Mouse (Mus musculus) limb, embryonic 11.5 days (tissue): ENCODE measurements around the gene Tmem245. TPM values are rescaled to one million over a fixed set of nuclear protein-coding genes. Genes with fewer than 3 reads are reported as not detected.

Experiments used
- ATAC-seq: fragments of 200-750 bp; cut with Nextera tagmentation; 2 replicates; pipeline ENCODE4 v1.8.0; 2017; ENCODE audit warnings: low read depth; ENCODE audit not compliant: insufficient number of reproducible peaks, low FRiP score, low TSS enrichment
- DNase-seq: peaks from one replicate; pipeline ENCODE4 v3.0.0-alpha.2; 2015; ENCODE audit warnings: low spot score
- H3K27ac ChIP-seq: fragments of 300-500 bp; sonication (generic); replicated peaks from 2 replicates; pipeline ENCODE4 v1.5.1; 2014; ENCODE audit warnings: low read depth, mild to moderate bottlenecking, low read length
- H3K27me3 ChIP-seq: fragments of 300-500 bp; sonication (generic); 2 replicates; pipeline ENCODE4 v1.6.1; 2014; ENCODE audit warnings: mild to moderate bottlenecking, low read length, mixed read lengths; ENCODE audit not compliant: control insufficient read depth, insufficient read depth
- H3K36me3 ChIP-seq: fragments of 300-500 bp; sonication (generic); 2 replicates; pipeline ENCODE4 v1.6.1; 2014; ENCODE audit warnings: mild to moderate bottlenecking, low read length, moderate library complexity, mixed read lengths; ENCODE audit not compliant: control insufficient read depth, insufficient read depth
- H3K4me1 ChIP-seq: fragments of 300-500 bp; sonication (generic); 2 replicates; pipeline ENCODE4 v1.6.1; 2014; ENCODE audit warnings: low read length, mixed read lengths; ENCODE audit not compliant: control insufficient read depth, insufficient read depth
- H3K4me2 ChIP-seq: fragments of 300-500 bp; sonication (generic); 2 replicates; pipeline ENCODE4 v1.6.1; 2014; ENCODE audit warnings: low read depth, mild to moderate bottlenecking, moderate library complexity; ENCODE audit not compliant: severe bottlenecking
- H3K4me3 ChIP-seq: fragments of 300-500 bp; sonication (generic); 2 replicates; pipeline ENCODE4 v1.5.1; 2014; ENCODE audit warnings: low read depth, low read length
- H3K9ac ChIP-seq: fragments of 300-500 bp; sonication (generic); 2 replicates; pipeline ENCODE4 v1.6.1; 2014; ENCODE audit warnings: mild to moderate bottlenecking, low read length
- H3K9me3 ChIP-seq: fragments of 300-500 bp; sonication (generic); 2 replicates; pipeline ENCODE4 v1.6.1; 2016; ENCODE audit warnings: low read length; ENCODE audit not compliant: control insufficient read depth
- WGBS: fragments of 180-500 bp; shearing (Covaris S2); extraction: QIAGEN DNeasy Blood & Tissue Kit; methylation state at CpG from one replicate; pipeline ENCODE4 v1.1.7; 2014; 5-methylcytosine and 5-hydroxymethylcytosine counted together
- polyA plus RNA-seq: library from polyadenylated mRNA; unstranded; fragments of >200 nt; fragmentation: Nextera tagmentation; extraction: Ambion mirVana; gene quantifications from 2 replicates; pipeline ENCODE4 v1.2.1, GENCODE M21; 2014

The Tmem245 gene
- 8.8 and 9.4 TPM in 2 replicates for polyA plus RNA-seq

DNA sequence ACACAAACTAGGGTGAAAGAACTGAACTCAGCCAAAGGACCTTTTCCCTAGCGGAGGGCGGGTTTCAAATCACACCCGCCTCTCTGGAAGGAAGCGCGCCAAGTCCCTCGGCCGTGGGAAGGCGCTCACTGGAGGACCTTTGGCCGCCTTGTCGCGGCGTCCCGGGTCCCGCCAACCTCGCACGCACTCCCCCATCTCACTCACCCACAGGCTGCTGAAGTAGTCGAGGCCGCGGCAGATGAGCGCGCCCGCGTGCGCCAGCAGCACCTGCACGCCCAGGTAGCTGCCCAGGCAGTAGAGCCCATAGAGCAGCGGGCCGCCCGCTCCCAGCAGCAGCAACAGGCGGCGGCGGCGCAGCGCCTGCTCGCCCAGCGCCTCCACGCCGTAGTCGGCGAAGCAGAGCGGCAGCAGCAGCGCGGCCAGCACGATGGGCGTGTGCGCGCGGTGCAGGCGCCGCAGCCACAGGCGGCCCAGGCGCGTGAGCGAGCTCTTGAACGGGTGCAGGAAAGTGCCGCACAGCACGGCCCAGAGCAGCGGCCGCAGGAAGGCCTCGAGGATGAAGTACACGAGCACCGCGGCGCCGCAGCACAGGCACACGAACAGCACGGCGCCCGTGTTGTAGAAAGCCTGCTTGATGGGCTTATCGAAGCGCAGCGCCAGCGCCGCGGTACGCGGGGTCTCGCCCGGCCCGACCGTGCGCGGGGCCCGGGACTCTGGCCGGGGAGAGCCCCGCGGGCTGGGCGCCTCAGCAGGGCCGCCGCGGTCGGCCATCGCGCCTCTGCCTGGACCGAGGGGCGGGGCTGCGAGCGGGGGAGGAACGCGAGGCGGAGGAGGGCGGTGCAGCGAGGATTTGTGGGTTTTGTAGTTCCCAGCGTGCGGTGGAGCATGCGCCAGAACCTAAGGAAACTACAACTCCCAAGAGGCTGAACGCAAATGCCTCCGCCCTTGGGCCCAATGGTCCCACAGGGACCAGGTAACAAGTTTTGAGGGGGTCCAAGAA lies at the start of gene Tmem245:
TSS of gene Tmem245 (minus strand) at position 797 of the 1,000 bp plus-strand sequence.
- H3K36me3 ChIP-seq = no peaks in the 10 kb centered on the region
- peak within 1 kb of the TSS; percentile 81 for H3K4me2 ChIP-seq
- peaks cover 4% of the 10 kb centered on the region for H3K4me1 ChIP-seq
- H3K9me3 ChIP-seq = no peaks in the 10 kb centered on the region
- peak within 1 kb of the TSS; percentile 80 for H3K27ac ChIP-seq
- DNase-seq (peak; percentile 96), ATAC-seq (peak; percentile 96)
- no peaks in the 10 kb centered on the region for H3K27me3 ChIP-seq
- WGBS = under 1% methylated on average over 99 of the region's 107 CpGs
- peak within 1 kb of the TSS; percentile 76 for H3K4me3 ChIP-seq
- H3K9ac ChIP-seq = peak within 1 kb of the TSS; percentile 83

DNA sequence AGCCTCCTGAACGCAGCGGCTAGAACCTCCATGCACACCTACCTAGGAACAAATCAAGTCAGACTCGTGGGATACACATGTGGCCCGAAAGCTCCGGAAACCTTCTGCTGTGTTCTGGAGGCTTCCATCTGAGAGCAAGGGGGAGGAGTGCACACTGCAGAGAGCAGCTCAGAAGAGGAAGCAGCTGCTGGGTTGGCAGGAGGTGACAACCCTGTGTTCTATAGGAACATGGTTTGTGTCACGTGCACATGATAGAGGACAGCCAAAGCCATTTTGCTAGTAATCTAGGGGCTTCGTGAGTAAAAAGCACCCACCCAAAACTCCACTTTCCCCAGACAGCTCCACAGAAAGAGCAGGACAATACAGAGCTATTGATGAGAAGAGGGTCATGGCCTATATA lies 46.1 kb upstream of the Tmem245 start:
- Histone ChIP-seq H3K4me3 (no peak overlapping the region), H3K9me3 (no peaks in the 10 kb centered on the region), H3K9ac (no peak overlapping the region), H3K4me1 (no peaks in the 10 kb centered on the region), H3K27me3 (peaks cover 26% of the 10 kb centered on the region), H3K36me3 (no peaks in the 10 kb centered on the region), H3K4me2 (no peak overlapping the region), H3K27ac (no peak overlapping the region)
- WGBS = 85% methylated on average over 7 of the region's 7 CpGs
- DNase-seq = no peak
- no peak for ATAC-seq

DNA sequence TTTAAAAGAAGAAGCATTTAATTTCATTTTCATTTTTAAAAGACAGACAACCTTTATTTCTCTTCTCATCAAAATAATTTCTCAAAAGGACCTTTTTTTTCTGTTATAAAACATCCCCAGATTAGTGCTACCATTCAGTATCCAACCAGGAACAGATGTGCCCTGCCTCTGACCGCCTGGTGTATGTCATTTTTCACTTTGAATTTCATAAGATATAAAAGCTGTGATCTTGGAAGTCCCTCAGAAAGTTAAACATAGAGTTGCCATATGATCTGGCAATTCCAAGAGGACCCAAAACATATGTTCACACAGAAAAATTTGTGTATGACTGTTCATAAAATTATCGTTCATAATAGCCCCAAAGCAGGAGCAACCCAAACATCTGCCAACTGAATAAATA lies 44.7 kb upstream of the Tmem245 start:
- Histone ChIP-seq H3K4me2 (no peak overlapping the region), H3K9ac (no peak overlapping the region), H3K27ac (no peak overlapping the region), H3K36me3 (no peaks in the 10 kb centered on the region), H3K9me3 (no peaks in the 10 kb centered on the region), H3K4me3 (no peak overlapping the region), H3K4me1 (no peaks in the 10 kb centered on the region), H3K27me3 (peaks cover 26% of the 10 kb centered on the region)
- no peak for DNase-seq
- WGBS = 76% methylated on average over 2 of the region's 2 CpGs
- no peak for ATAC-seq

DNA sequence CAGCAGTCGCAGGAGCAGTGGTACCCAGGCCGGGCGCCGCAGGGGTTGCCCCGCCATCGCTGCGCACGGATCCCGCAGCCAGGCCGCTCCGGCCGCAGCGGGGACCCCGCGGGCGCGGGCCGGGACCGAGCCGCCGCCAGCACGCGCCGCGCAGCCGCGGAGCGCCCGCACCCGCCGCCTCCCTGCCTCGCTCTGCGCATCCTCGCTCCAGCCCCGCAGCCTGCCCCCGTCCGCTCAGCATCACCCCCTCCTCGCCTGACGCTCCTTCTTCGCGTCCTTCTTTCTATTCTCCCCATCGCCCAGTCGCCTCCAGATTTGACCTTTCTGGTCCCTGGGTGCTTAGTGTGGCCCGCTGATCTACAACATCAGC lies 43.0 kb upstream of the Tmem245 start, which contains the start of gene Frrs1l:
TSS of gene Frrs1l (minus strand) at position 177 of the 370 bp plus-strand sequence.
- H3K36me3 ChIP-seq = no peaks in the 10 kb centered on the region
- no peaks in the 10 kb centered on the region for H3K4me1 ChIP-seq
- H3K9ac ChIP-seq = peak within 1 kb of the TSS; percentile 60
- H3K27ac ChIP-seq = no peak within 1 kb of the TSS
- H3K4me3 ChIP-seq = peak within 1 kb of the TSS; percentile 65
- under 1% methylated on average over 36 of the region's 44 CpGs for WGBS
- ATAC-seq = 0 out of 2 replicates have a peak, but pooled peaks have one; percentile 9
- H3K9me3 ChIP-seq = no peaks in the 10 kb centered on the region
- peaks cover 26% of the 10 kb centered on the region for H3K27me3 ChIP-seq
- H3K4me2 ChIP-seq = peak within 1 kb of the TSS; percentile 99
- DNase-seq = peak; percentile 43

DNA sequence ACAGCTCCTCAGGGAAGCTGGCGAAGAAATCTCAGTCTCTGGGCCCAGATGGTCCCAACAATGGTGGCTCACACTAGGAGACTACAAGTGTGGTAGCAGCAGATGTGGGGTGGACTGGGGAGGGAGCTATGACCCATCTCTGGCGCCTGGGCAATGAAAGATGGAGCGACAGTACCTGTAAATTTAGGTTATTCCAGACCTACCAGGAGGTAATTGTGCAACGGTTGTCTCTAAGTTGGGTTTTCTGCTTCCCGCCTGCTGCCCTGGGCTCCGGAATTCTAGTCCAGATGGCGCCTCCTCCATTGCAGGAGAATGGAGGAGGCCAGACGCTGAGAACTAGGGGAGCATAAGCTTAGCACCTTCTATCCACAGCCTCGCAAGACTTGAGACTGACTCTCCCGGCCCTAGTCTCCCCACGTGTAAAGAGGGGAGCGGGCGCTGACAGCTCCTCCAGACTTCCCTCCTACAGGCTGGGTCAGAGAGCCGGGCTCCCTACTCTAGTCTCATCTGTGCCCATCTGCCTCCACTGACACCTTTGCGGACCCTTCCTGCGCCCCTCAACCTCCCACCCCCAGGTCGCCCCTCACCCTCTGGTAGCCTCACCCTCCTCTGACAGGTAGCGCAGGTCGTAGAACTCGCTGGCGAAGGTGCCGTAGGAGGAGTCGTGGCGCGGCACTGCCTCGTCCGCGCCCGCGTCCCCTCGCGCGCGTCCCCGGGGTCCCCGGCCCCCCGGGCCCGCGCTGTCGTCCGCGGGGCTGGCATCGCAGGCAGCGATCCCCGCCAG lies 42.4 kb upstream of the Tmem245 start:
- Histone ChIP-seq H3K4me1 (no peaks in the 10 kb centered on the region), H3K36me3 (no peaks in the 10 kb centered on the region), H3K27ac (no peak overlapping the region), H3K4me3 (peak overlapping the region; percentile 65), H3K27me3 (peaks cover 26% of the 10 kb centered on the region), H3K4me2 (peak overlapping the region; percentile 99), H3K9me3 (no peaks in the 10 kb centered on the region), H3K9ac (peak overlapping the region; percentile 60)
- WGBS = 4% methylated on average over 45 of the region's 45 CpGs
- ATAC-seq (peak; percentile 39), DNase-seq (peak; percentile 46)

DNA sequence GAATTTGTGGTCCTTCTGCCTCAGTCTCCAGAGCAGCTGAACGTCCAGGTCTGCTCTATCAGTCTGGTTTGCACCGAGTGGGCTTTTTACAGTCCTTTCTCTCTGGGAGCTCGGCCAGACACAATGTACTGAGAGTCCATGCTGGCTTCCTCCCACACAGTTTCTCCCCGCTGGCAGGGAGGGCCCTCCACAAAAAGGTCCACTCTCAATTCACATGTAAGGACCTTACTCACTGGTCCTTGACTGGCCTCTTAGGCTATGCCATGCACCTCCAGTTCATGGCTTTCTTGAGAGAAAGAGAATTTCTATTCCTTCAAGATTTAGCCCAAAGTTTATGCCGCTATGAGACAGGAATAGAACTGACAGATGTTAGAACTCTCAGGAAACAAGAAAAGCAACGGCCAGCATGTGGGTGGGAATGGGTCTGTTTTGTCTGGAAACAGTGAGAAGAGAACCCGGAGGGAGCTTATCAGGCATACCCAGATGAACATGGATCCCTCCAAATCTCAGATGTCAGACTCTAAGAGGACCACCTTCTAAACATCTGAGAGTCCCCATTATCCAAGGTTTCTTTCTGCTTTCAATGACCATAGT lies 18.4 kb upstream of the Tmem245 start:
- WGBS = 86% methylated on average over 7 of the region's 7 CpGs

DNA sequence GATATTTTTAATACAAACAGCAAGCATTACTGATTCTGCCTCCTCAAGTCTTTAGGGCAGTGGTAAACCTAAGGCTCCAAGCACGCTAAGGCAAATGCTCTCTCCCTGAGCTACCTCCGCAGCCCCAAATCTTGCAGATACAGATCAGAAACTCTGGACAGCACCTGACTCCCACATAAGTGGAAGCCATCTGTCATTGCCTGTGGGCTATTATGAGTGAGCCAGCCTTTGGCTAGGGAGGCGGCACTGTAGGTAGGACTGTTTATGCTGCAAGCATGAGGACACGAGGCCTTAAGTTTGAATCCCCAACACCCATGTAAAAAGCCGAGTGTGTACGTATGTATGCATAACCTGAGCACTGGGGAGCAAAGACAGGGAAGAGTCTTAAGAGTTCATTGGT lies 16.4 kb upstream of the Tmem245 start:
- no peaks in the 10 kb centered on the region for H3K4me1 ChIP-seq
- no peak overlapping the region for H3K4me3 ChIP-seq
- no peak overlapping the region for H3K9ac ChIP-seq
- H3K27ac ChIP-seq = no peak overlapping the region
- WGBS = 90% methylated on average over 6 of the region's 6 CpGs
- H3K9me3 ChIP-seq = no peaks in the 10 kb centered on the region
- no peak overlapping the region for H3K4me2 ChIP-seq
- ATAC-seq (no peak), DNase-seq (no peak)
- H3K27me3 ChIP-seq = no peaks in the 10 kb centered on the region
- no peaks in the 10 kb centered on the region for H3K36me3 ChIP-seq

More for the DNA sequence above, 18.4 kb upstream of the Tmem245 start:
- H3K9ac ChIP-seq = no peak overlapping the region
- no peaks in the 10 kb centered on the region for H3K27me3 ChIP-seq
- H3K4me2 ChIP-seq = no peak overlapping the region
- ATAC-seq (no peak), DNase-seq (no peak)
- no peak overlapping the region for H3K4me3 ChIP-seq
- no peak overlapping the region for H3K27ac ChIP-seq
- H3K4me1 ChIP-seq = no peaks in the 10 kb centered on the region
- no peaks in the 10 kb centered on the region for H3K36me3 ChIP-seq
- no peaks in the 10 kb centered on the region for H3K9me3 ChIP-seq
